In the genomic region with DNA sequence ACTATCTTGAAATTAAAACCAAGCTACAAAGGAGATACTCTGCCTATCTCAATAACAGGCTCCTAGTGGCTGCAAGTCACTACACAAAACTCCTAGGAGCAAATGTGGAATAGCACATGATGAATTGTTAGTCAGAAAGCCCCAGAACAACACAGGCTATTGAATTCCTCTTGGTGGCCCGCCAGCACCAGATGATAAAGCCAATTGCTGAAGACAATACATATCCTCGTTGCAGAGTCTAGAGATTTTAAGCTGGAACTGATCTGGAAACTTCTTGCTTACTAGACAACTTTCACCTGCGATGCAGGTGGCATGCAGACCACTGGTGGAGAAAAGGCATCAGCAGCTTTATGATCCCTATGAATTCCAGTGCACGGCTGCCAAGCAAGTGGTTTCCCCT, we compare ENCODE assay signal across 28 mouse cellular contexts.
A peak's percentile ranks its signal among the peaks of the same experiment; 100 is the strongest.
DNase-seq lines count a peak whose midpoint lies in the region; ATAC-seq and TF ChIP-seq lines count a peak whose summit lies in the region.
"Had no signal": no experiment of that assay in that cellular context is flagged by ENCODE, and none has a peak within 500 bp of the region (broad histone marks: within the 10 kb centered on the region; RNA-seq: fewer than 3 reads in every experiment).

No protein-coding gene starts in this region.

- intact Hi-C loops in left cerebral cortex, adult 2 months (cut with DNase I), result no loop called here

- ATAC-seq in monocyte, adult 5-6 weeks (replicated peaks; ENCODE audit: insufficient number of reproducible peaks, low FRiP score, low TSS enrichment, poor library complexity, severe bottlenecking), result no peak
- ATAC-seq: activated CD4-positive, CD25-positive, alpha-beta regulatory T cell, adult 4 months; CD4-positive, CD25-positive, alpha-beta regulatory T cell, adult 4 months; forebrain, embryonic 13.5 days; inflammation-experienced regulatory T-cells, adult 6 months; liver, embryonic 12.5 days had no signal

- TF ChIP-seq CTCF in left cerebral cortex, adult 2 months (IDR thresholded peaks at IDR 0.05), result no peak

- H3K4me3 ChIP-seq in left cerebral cortex, adult 2 months, result no peak overlapping the region
- H3K4me3 ChIP-seq: erythroblast, embryonic 14.5 days; forebrain, embryonic 13.5 days; hindbrain, embryonic 12.5 days; limb, embryonic 12.5 days; liver, embryonic 12.5 days; megakaryocyte, embryonic 14.5 days; myocyte; neural tube, embryonic 15.5 days; stomach, embryonic 15.5 days had no signal

- DNase-seq in cerebellum, adult 18-20 months, result peak; percentile 3 to 6
- no peak for DNase-seq in cerebellum, postnatal 36 days
- peak; percentile 49 for DNase-seq in layer of hippocampus, adult 11-12 months (ENCODE audit: low spot score)
- DNase-seq in layer of hippocampus, adult 9-10 months (ENCODE audit: low spot score), result no peak
- peak; percentile 13 to 38 for DNase-seq in left cerebral cortex, adult 9 months (ENCODE audit: low spot score in 2 of 2)
- no peak for DNase-seq in left cerebral cortex, adult 2 months (ENCODE audit: extremely low spot score in 1 of 2, low spot score in 2 of 2)
- no peak for DNase-seq in spleen, postnatal 10 days (ENCODE audit: low spot score in 2 of 2)
- DNase-seq: adrenal gland, postnatal 10 days; cerebellum, adult 11-12 months; gastrocnemius, postnatal 36 days; kidney, adult 8-10 months; kidney, postnatal 25 days; lung, adult 2 months; midbrain, embryonic 14.5 days; right cerebral cortex, postnatal 14 days had no signal

- no peak overlapping the region for H3K27ac ChIP-seq in left cerebral cortex, adult 2 months
- H3K27ac ChIP-seq: forebrain, embryonic 13.5 days; hindbrain, embryonic 12.5 days; limb, embryonic 12.5 days; liver, embryonic 12.5 days; neural tube, embryonic 15.5 days; stomach, embryonic 15.5 days had no signal

Comparison
In these comparisons a context has a peak if more than half of its experiments do, and no peak if none do; other contexts are left out.
1. DNase-seq: peak in cerebellum, adult 18-20 months (2 of 2), layer of hippocampus, adult 11-12 months (single experiment) and left cerebral cortex, adult 9 months (2 of 2); none in cerebellum, postnatal 36 days (0 of 2), layer of hippocampus, adult 9-10 months (single experiment), left cerebral cortex, adult 2 months (0 of 2) and spleen, postnatal 10 days (0 of 2).